Mouse (Mus musculus) T-helper 1 cell (primary cell): Measurements from ENCODE around the gene Pard6a.

Experiments
- in situ Hi-C: fragments of 300-600 bp; cut with MboI, MseI; formaldehyde crosslinking; loops from one replicate; pipeline ENCODE4 v1.15.1; 2025; ENCODE audit warnings: high pct_unique_total_duplicates

Gene Pard6a

GRCm38 (mm10) chr8:105700566-105700965 is 382 bp upstream of the Pard6a start:
- in situ Hi-C loops: no loop called here

GRCm38 (mm10) chr8:105702001-105702401 is 1.1 kb downstream of the Pard6a start:
- in situ Hi-C loops: no loop called here

- in situ Hi-C loops: no loop called here
Observed at GRCm38 (mm10) chr8:105702731-105703415, 1.9 kb downstream of the Pard6a start.

- in situ Hi-C loops: no loop called here
Observed at GRCm38 (mm10) chr8:105704146-105704812, 3.3 kb downstream of the Pard6a start.

- in situ Hi-C loops: no loop called here
Observed at GRCm38 (mm10) chr8:105704955-105705354, 4.0 kb downstream of the Pard6a start.

GRCm38 (mm10) chr8:105706426-105706825 is 5.5 kb downstream of the Pard6a start:
- in situ Hi-C loops: no loop called here

- in situ Hi-C loops: no loop called here
Observed at GRCm38 (mm10) chr8:105707498-105708403, 6.8 kb downstream of the Pard6a start, which contains the start of the genes 4933405L10Rik and Enkd1. 4933405L10Rik (plus strand) TSS chr8:105707655. Enkd1 (minus strand) TSS chr8:105708210.

GRCm38 (mm10) chr8:105708675-105709074 is 7.7 kb downstream of the Pard6a start:
- in situ Hi-C loops: no loop called here

- in situ Hi-C loops: no loop called here
Observed at GRCm38 (mm10) chr8:105709317-105709716, 8.4 kb downstream of the Pard6a start.

- in situ Hi-C loops: no loop called here
Observed at GRCm38 (mm10) chr8:105712286-105712685, 11.3 kb downstream of the Pard6a start.

- in situ Hi-C loops: no loop called here
Observed at GRCm38 (mm10) chr8:105714139-105714538, 13.2 kb downstream of the Pard6a start.

GRCm38 (mm10) chr8:105715042-105715441 is 14.1 kb downstream of the Pard6a start:
- in situ Hi-C loops: no loop called here

- in situ Hi-C loops: no loop called here
Observed at GRCm38 (mm10) chr8:105716302-105716945, 15.5 kb downstream of the Pard6a start.

- in situ Hi-C loops: no loop called here
Observed at GRCm38 (mm10) chr8:105719637-105720036, 18.7 kb downstream of the Pard6a start.

- in situ Hi-C loops: no loop called here
Observed at GRCm38 (mm10) chr8:105722861-105723260, 21.9 kb downstream of the Pard6a start.

GRCm38 (mm10) chr8:105725726-105726125 is 24.8 kb downstream of the Pard6a start:
- in situ Hi-C loops: loop anchor here (5.0 kb wide), 1 partner anchor 57 kb away; no protein-coding TSS in a partner anchor

- in situ Hi-C loops: loop anchor here (5.0 kb wide), 1 partner anchor 55 kb away; no protein-coding TSS in a partner anchor
Observed at GRCm38 (mm10) chr8:105727397-105728124, 26.6 kb downstream of the Pard6a start.

GRCm38 (mm10) chr8:105732186-105732585 is 31.2 kb downstream of the Pard6a start:
- in situ Hi-C loops: no loop called here

GRCm38 (mm10) chr8:105739216-105739615 is 38.3 kb downstream of the Pard6a start:
- in situ Hi-C loops: no loop called here

GRCm38 (mm10) chr8:105743301-105743700 is 42.4 kb downstream of the Pard6a start:
- in situ Hi-C loops: no loop called here

GRCm38 (mm10) chr8:105750606-105751005 is 49.7 kb downstream of the Pard6a start:
- in situ Hi-C loops: no loop called here
